Mouse (Mus musculus) spleen, postnatal 36 days (tissue): ENCODE measurements around the gene Mettl1.
A peak's percentile ranks its signal among the peaks of the same experiment; 100 is the strongest.

Experiments
- DNase-seq, 2 experiments: peaks; one replicate each; pipeline ENCODE4 v3.0.0; 2022; ENCODE audit warnings: low spot score in 2 of 2, mixed read lengths in 1 of 2

Gene Mettl1

GRCm38 (mm10) chr10:127041274-127041766 is at the start of gene Mettl1, which contains the start of gene Eef1akmt3:
Mettl1 (plus strand) TSS chr10:127041414.
Eef1akmt3 (minus strand) TSS chr10:127041513.
- no peak for DNase-seq

GRCm38 (mm10) chr10:126991676-126992075 is 49.5 kb upstream of the Mettl1 start:
- DNase-seq: no peak

DNA sequence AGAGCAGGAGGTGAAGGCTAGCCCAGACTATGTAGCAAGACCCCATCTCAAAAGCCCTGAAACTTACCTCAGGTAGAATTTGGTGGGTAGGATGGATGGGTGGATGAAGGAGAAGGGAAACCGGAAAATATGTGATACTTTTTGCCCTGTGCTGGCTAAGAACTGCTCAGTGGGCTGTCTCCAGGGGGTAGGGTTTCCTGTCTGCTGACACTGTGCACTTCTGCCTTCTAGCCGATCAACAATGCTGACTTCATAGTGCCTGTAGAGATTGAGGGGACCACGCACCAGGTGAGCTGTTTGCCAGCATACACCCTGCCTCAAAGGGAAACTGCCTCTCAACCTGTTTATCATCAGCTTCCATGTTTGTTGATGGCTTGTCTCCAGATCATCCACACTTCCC is 47.6 kb upstream of the Mettl1 start:
- peak; percentile 49 to 59 for DNase-seq

GRCm38 (mm10) chr10:126997340-126998113 is 43.7 kb upstream of the Mettl1 start:
- DNase-seq: no peak

- DNase-seq: no peak
Measured at GRCm38 (mm10) chr10:127000529-127000928, 40.7 kb upstream of the Mettl1 start, which contains the start of gene Avil. Avil (plus strand) TSS chr10:127000709.

GRCm38 (mm10) chr10:127001297-127001696 is 39.9 kb upstream of the Mettl1 start:
- no peak for DNase-seq

- DNase-seq: no peak
Measured at GRCm38 (mm10) chr10:127002056-127002455, 39.2 kb upstream of the Mettl1 start.

DNA sequence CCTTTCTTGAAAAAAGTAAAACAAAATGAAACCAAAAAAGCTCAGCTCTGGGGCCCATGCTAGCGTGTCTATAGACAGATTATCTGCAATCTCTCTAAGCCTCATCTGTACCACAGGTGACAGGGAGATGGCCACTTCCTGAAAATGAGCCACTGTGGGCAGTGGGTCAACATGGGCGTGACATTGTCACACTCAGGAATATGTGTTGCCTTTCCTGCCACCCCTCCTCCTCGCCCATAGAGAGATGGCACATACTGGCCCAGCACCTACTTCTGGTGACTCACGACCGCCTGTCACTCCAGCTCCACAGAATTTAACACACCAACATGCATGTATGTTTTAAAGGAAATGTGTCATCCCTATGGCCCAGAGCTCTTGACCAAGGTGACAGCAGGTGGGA is 38.4 kb upstream of the Mettl1 start:
- no peak for DNase-seq

GRCm38 (mm10) chr10:127003334-127003733 is 37.9 kb upstream of the Mettl1 start:
- no peak for DNase-seq

DNA sequence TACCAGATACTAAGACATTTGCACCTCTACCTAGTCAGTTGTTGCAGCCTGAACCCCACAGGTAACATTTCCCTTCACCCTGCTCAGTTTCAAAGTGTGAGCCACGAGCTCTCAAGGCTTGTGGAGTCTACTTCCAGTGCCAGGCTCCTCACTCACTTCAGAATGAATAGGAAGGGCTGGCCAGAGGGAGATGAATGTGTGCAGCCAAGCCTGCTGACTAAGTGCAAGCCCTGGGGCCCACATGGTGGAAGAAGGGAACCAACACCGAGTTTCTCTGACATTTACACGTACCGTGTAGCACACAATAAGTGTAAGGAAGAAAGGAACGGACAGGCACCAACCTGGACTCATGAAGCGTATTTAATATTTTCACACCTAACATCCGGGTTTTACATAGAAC is 37.4 kb upstream of the Mettl1 start:
- no peak for DNase-seq

DNA sequence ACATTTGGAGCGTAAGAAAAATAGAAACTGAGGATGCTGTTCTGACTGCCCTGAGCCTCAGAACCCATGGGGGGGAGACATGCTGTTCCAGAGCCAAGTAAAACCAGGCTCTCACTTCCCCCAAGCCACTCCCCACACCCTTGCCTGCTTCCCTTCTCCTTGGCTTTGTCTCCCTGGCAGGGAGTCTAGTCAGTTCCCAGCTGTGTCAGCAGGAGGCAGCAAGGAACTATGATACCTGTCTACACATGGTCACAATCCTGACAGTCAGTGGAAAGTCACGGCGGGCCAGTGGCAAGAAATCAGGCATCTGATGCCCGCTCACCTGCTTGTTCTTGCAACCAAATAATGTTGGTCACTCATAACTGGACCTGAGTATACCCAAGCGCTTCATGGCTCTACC is 24.7 kb upstream of the Mettl1 start:
- DNase-seq: no peak

DNA sequence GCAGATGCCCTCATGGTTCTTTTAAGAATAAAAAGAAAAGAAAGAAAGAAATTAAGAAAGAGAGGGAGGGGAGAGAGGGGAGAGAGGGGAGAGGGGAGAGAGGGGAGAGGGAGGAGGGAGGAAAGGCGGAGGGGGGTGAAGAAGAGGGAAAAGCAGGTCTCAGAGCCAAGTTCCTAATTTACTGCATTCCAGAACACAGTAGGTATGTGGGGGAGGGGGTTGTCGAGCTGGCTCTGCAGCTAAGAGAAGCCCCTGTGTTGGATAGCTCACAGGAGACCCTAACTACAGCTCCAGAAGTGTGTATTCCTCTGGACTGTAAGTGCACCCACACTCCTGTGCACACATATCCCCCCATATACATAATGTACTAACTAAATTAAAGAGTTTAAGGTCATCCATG is 24.1 kb upstream of the Mettl1 start:
- DNase-seq: no peak

DNA sequence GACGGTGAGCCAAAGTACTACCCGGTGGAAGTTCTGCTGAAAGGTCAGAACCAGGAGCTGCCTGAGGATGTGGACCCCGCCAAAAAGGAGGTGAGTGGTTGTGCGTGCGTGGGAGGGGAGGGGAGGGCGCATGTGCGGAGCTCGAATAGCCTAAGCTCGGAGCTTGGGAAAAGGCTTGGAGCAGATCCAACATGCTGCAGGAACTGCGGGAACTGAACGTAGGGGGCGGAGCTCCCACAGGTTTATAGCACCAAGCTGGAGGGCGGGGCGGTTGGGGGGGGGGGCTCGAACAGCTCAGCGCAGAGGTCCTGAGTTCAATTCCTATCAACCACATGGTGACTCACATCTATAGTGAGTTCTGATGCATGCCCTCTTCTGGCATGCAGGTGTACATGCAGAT is 22.8 kb upstream of the Mettl1 start:
- no peak for DNase-seq

- peak; percentile 86 to 90 for DNase-seq
Measured at GRCm38 (mm10) chr10:127030336-127031296, 10.6 kb upstream of the Mettl1 start, which contains the start of gene Tsfm. Tsfm (minus strand) TSS chr10:127030840.

GRCm38 (mm10) chr10:127033301-127033741 is 7.9 kb upstream of the Mettl1 start:
- DNase-seq: no peak

DNA sequence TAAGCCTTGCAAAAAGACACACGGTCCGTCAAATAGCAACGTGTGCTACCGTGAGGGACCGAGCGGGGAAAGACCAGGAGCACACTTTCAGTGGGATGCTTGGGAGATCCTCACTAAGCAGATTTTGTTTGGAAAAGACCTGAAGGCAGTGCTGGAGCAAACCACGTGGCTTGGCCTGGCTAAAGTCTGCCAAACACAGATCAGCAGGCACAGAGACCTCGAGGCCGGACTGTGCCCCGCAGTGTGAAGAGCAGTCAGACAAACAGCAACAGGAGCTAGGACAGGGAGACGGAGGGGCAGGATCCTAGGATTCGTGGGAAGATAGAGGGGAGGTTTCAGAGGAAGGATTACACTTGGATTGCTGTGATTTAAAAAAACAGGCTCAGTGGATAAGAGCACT is 4.9 kb upstream of the Mettl1 start:
- no peak for DNase-seq

- DNase-seq: no peak
Measured at GRCm38 (mm10) chr10:127037641-127038040, 3.6 kb upstream of the Mettl1 start.

DNA sequence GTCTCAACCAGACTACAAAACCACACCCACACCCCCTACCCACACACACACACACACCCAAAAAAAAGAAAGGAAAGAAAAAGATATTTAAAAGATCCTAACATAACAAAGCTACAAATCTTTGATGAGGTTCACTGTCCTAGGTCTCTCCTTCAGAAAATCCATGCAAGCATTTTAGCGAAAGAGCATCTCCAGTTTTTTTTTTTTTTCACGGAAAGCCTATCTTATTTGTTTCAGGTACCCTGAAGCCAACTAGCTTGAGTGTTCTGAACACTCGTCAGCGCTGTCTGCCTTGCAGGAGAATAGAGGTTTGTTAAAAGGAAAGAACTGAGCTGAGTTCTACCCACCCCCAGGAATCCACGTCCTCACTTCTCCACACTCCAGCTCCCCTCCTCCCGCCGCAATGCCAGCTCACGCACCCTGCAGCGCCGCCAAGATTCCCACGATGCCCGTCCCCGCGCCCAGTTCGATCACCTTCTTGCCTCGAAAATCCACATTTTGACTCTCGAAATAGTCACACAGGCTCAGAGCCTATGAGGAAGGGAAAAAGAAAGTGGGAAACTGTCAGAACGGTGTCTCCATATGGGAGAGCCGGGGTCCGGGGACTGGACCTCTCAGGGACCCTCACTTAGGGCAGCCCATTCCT is 522 bp upstream of the Mettl1 start:
- DNase-seq: no peak

DNA sequence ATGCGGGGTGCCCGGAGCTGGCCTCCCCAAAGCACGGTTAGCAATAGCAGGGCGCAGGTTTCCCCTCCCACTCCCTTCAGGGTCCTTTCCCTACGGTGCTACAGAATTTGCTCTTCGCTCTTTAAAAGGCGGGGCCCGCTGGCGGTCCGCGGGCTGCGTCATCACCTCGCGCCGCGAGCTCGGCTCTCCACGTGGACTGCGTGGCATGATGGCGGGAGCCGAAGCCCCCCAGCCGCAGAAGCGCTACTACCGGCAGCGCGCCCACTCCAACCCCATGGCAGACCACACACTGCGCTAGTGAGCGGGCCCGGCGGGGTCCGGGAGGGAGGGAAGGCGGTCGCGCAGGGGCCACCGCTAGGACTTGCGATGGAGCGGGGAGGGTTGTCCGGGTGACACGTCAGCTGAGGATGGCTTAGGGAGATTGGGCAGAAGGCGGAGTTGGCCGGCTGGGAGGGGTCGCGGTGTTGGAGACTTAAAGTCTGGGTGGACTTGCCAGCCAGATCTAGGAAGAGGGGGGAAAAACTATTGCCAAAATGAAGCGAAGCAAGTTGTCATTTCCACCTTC is 642 bp downstream of the Mettl1 start:
- DNase-seq: peak; percentile 73 to 74

DNA sequence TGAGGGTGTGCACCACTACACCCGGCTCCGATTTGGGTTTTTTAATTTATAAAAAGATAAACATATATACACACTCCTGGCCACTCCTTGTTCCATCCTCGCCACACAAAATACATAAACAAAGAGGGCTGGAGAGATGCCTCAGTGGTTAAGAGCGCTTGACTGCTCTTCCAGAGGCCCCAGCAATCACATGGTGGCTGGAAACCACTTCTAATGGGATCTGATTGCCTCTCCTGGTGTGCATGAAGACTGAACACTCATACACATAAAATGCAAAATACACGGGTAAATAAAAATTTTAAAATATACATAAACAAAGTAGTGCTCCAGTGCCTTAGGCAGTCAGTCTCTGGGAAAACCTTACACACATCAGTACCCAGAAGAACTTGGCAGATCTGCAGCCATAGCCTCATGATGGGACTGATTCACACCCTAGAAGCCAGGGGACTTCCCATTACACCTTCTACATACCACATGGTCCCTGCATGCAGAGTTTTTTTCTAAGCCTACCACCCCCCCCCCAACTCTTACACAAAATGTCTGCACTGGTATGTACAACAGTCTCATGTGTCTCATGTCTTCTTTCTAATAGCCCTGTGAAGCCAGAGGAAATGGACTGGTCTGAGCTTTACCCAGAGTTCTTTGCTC is 1.4 kb downstream of the Mettl1 start:
- no peak for DNase-seq

DNA sequence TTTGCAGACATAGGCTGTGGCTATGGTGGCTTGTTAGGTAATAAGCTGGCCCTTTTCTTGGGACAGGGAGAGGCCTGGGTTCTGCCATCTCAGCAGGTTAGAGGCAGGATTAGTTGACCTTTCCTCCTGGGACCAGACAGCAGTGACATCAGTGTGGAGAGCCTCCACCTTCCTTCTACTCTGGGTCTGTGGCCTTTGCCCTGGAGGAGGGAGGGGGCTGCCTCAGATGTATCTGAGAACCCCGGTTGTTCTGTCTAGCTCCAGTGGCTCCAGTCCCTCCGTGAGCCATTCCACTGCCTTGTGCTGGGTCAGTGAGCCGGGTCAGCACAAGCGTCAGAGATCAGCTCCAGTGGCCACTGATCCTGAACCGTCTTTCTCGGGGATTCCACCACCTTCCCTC is 2.0 kb downstream of the Mettl1 start:
- no peak for DNase-seq
